Mouse (Mus musculus): ENCODE results near the gene Lhb.

DNA sequence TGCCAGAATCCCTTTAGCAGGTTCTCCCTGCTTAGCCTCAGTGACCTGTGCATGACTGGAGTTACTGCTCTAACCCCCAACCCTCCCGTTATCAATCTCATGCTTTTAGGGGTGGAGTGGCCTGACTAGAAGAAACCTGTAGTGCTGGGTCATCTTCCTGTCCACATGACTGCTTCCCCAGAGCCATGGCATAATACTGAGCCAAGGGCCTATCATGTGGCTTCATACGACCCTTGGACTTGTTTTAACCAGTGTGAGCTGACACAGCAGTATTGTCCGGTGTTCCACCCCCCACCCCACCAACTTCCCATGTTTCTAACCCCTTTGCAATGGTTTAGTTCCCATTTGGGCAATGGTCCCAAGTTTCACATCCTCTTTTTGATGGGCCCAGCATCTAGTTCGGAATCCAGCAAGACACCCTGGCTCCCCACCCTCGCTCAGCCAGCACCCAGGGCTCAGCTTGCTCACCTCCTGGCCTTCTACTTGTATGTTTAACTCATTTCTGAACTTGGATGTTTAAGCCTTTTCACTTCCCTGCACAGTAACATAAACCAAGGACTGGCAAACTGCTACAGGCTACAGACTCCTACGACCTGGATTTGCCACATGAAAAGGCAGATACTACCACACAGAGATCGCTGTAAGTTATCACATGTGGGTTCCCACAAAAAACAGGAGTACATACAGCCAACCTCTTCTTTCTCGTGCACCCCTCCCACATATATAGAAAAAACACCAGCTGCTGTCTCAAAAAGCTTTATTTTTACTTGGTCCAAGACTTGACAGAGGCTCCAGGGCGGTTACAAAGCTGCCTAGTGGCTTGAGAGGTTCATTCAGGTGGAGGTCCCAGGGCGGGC lies 36.8 kb downstream of the Lhb start:
- peak; percentile 80 for TF ChIP-seq POLR2A (IDR thresholded peaks at IDR 0.05; ENCODE audit: insufficient read length, low read depth)
- no peak for TF ChIP-seq E2F4 (IDR thresholded peaks at IDR 0.05; ENCODE audit: insufficient read depth)
- TF ChIP-seq POLR2AphosphoS2 (IDR thresholded peaks at IDR 0.05; ENCODE audit: insufficient read length, low read depth): peak; percentile 99
- no peak for TF ChIP-seq MAX (IDR thresholded peaks at IDR 0.05; ENCODE audit: low read depth)
- TF ChIP-seq REST (IDR thresholded peaks at IDR 0.05; ENCODE audit: insufficient read depth, insufficient read length): no peak
- peak; percentile 39 for TF ChIP-seq USF1 (IDR thresholded peaks at IDR 0.05; ENCODE audit: low read depth)
- no peak for TF ChIP-seq TCF12 (IDR thresholded peaks at IDR 0.05; ENCODE audit: insufficient read depth, poor library complexity, severe bottlenecking)
- TF ChIP-seq TCF3 (IDR thresholded peaks at IDR 0.05; ENCODE audit: insufficient read length, low read depth): no peak
- TF ChIP-seq CEBPB (IDR thresholded peaks at IDR 0.05; ENCODE audit: insufficient read depth, poor library complexity, severe bottlenecking): no peak
- TF ChIP-seq MYOG (IDR thresholded peaks at IDR 0.05; ENCODE audit: control insufficient read depth in 1 of 3, insufficient read depth in 1 of 3, insufficient read length in 2 of 3, low read depth in 2 of 3): no peak
- TF ChIP-seq MYOD1 (IDR thresholded peaks at IDR 0.05; ENCODE audit: control insufficient read depth in 1 of 3, insufficient read length in 2 of 3, low read depth in 2 of 3): no peak
